Mouse (Mus musculus) CD4-positive naive resting alpha-beta T cell, adult 57 days (primary cell): ENCODE results near the gene Ubap1l. TPM values are rescaled to one million over a fixed set of nuclear protein-coding genes. Genes with fewer than 3 reads are reported as not detected.

Source experiments
- total RNA-seq: library from RNA; stranded (reverse); gene quantifications from one replicate; pipeline ENCODE4 v1.2.4, GENCODE M21; 2023

The Ubap1l gene
- not detected for total RNA-seq

GRCm38 (mm10) chr9:65360641-65361448 lies at the start of gene Ubap1l:
Gene Ubap1l, plus strand, starts transcription at chr9:65361041.

GRCm38 (mm10) chr9:65345854-65346475 lies 14.9 kb upstream of the Ubap1l start, which contains the start of gene Pdcd7:
Gene Pdcd7, plus strand, starts transcription at chr9:65346104.

GRCm38 (mm10) chr9:65391613-65391964 lies 30.7 kb downstream of the Ubap1l start, which contains the start of gene Kbtbd13:
Gene Kbtbd13, minus strand, starts transcription at chr9:65391652.

GRCm38 (mm10) chr9:65398279-65398678 lies 37.4 kb downstream of the Ubap1l start, which contains the start of gene Rasl12:
Gene Rasl12, plus strand, starts transcription at chr9:65398506.

GRCm38 (mm10) chr9:65422760-65423501 lies 62.1 kb downstream of the Ubap1l start, which contains the start of gene Slc51b:
Gene Slc51b, minus strand, starts transcription at chr9:65422955.

Other genes starting within 250 kb of the Ubap1l start
- gene Igdcc3, start 219.9 kb upstream of the Ubap1l start, total RNA-seq, result not detected
- 7.2 TPM for gene Parp16, start 165.7 kb upstream of the Ubap1l start, total RNA-seq
- gene Cilp, start 95.9 kb upstream of the Ubap1l start, total RNA-seq, result not detected
- 28.9 TPM for gene Clpx, start 66.8 kb upstream of the Ubap1l start, total RNA-seq
- 20.0 TPM for gene Pdcd7, start 14.9 kb upstream of the Ubap1l start, total RNA-seq
- gene Kbtbd13, start 30.6 kb downstream of the Ubap1l start, total RNA-seq, result not detected
- gene Rasl12, start 37.5 kb downstream of the Ubap1l start, total RNA-seq, result 0.24 TPM
- gene Slc51b, start 61.9 kb downstream of the Ubap1l start, total RNA-seq, result not detected
- 25.8 TPM for gene Mtfmt, start 74.7 kb downstream of the Ubap1l start, total RNA-seq
- gene Spg21, start 99.9 kb downstream of the Ubap1l start, total RNA-seq, result 49.9 TPM
- not detected for gene Ankdd1a, start 159.2 kb downstream of the Ubap1l start, total RNA-seq
- gene Plekho2, start 219.0 kb downstream of the Ubap1l start, total RNA-seq, result 37.3 TPM
- not detected for gene Pif1, start 226.1 kb downstream of the Ubap1l start, total RNA-seq